Mouse (Mus musculus): ENCODE data around the gene Crlf2. TPM values are rescaled to one million over a fixed set of nuclear protein-coding genes. Genes with fewer than 3 reads are reported as not detected.

The Crlf2 gene
- total and polyA plus RNA-seq, 3 experiments: 4.7 to 8.4 (median 7.3) TPM

DNA sequence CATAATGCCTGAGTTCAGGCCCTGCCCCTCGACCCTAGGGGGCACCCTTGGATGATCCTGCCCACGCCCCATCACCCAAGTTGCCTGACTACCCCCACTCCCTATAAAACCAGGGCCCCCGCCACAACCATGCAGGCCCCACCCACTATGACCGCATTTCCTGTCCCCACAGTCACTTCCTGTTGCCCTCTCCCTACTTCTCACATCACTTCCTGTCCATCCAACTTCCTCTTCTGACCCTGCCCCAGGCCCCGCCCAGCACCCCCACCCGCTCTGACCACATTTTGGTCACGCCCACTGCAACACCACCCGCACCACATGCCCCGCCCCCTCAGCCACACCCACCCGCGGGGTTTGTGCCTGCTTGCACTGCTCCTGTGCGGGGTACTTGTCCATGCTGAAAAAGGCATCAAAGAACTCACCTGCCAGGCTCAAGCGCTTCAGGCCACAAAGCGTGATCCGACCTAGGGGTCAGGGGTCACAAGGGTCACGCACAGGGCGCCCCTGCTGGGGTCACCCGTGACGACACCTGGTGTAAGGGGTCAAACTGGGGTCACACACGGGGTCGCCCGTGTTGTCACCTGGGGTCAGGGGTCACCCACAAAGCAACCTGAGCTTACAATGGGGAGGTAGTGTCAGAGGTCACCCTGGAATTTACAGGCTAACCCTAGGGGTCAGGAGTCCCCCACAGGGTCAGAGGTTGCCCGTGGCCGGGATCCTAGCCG is 7.6 kb downstream of the Crlf2 start:
- H3K27ac ChIP-seq: no peak overlapping the region
- intact Hi-C loops (cut with DNase I): loop anchor here (10.0 kb wide), 2 partner anchors 584 to 894 kb away; partner anchors contain the start of genes Chfr and Fbrsl1
- H3K36me3 ChIP-seq (ENCODE audit: control insufficient read depth, insufficient read depth, low read length): no peaks in the 10 kb centered on the region
- H3K9ac ChIP-seq (ENCODE audit: low read depth, low read length): no peak overlapping the region
- no peaks in the 10 kb centered on the region for H3K79me2 ChIP-seq (replicated peaks; ENCODE audit: control insufficient read depth, insufficient read depth, low read length)
- TF ChIP-seq POLR2A (IDR thresholded peaks at IDR 0.05; ENCODE audit: insufficient read depth, low read depth, low read length) (no peak), EP300 (IDR thresholded peaks at IDR 0.05; ENCODE audit: insufficient read depth, low read depth, low read length) (no peak), CTCF (IDR thresholded peaks at IDR 0.05) (no peak)
- no peaks in the 10 kb centered on the region for H3K4me1 ChIP-seq (ENCODE audit: control insufficient read depth, insufficient read depth, low read length)
- 86% methylated on average over 25 of the region's 25 CpGs for WGBS
- no peak for DNase-seq
- no peaks in the 10 kb centered on the region for H3K27me3 ChIP-seq (ENCODE audit: control insufficient read depth, insufficient read depth, low read length)
- H3K4me3 ChIP-seq: no peak overlapping the region

DNA sequence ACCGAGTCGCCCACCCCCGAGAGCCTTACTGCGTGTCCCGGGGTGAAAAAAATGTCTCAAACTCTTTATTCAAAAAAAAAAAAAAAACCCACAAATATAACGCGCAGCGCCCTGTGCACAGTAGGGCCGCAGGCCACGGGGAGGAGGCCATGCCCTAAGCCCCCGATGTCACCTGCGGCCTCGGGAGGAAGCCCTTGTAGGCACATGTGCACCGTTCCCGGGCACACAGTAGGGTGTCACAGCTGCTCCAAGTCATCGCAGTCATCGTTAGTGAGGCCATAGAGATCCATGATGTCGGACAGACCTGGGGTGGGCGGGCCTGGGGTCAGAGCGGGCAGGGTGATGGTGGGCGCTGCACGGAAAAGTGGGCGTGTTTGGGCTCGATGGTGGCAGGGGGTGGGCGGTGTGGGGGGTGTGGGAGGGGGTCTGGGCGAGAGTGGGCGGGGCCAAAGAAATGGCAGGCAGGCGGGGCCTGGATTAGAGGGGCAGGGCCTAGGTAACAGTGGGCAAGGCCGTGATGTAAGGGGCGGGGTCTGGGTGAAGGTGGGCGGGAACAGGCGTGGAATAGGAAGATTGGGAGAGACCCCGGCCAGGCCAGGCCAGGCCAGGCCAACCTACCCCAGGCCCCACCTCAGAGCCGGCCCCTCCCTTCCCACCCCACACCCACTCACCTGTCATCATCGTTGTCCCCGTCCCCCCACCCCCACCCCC is 8.4 kb downstream of the Crlf2 start:
- no peaks in the 10 kb centered on the region for H3K4me1 ChIP-seq (ENCODE audit: control insufficient read depth, insufficient read depth, low read length)
- H3K4me3 ChIP-seq: no peak overlapping the region
- H3K79me2 ChIP-seq (replicated peaks; ENCODE audit: control insufficient read depth, insufficient read depth, low read length): no peaks in the 10 kb centered on the region
- intact Hi-C loops (cut with DNase I): loop anchor here (10.0 kb wide), 2 partner anchors 584 to 894 kb away; partner anchors contain the start of genes Chfr and Fbrsl1
- no peaks in the 10 kb centered on the region for H3K27me3 ChIP-seq (ENCODE audit: control insufficient read depth, insufficient read depth, low read length)
- H3K36me3 ChIP-seq (ENCODE audit: control insufficient read depth, insufficient read depth, low read length): no peaks in the 10 kb centered on the region
- WGBS: 83% methylated on average over 34 of the region's 36 CpGs
- DNase-seq: no peak
- TF ChIP-seq EP300 (IDR thresholded peaks at IDR 0.05; ENCODE audit: insufficient read depth, low read depth, low read length): no peak
- TF ChIP-seq CTCF (IDR thresholded peaks at IDR 0.05): no peak
- no peak for TF ChIP-seq POLR2A (IDR thresholded peaks at IDR 0.05; ENCODE audit: insufficient read depth, low read depth, low read length)
- no peak overlapping the region for H3K27ac ChIP-seq
- H3K9ac ChIP-seq (ENCODE audit: low read depth, low read length): no peak overlapping the region

DNA sequence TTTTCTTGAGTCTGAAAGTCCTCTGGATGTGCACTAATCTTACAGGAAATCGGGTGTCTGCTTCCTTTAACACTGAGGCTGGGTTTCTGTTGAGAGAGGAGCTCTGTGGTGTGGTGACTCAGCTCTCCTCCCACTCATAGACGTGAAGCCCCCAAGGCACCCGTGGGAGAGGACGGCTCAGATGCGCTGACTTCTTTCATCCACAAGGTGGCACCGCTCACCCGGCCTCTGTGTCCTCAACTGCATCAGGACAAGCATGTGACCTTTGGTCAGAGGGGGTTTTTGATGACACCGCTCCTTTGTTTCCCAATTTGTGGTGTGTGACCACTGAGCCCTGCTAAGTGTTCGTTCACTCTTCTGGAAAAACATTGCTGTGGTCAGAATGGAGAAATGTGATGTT is 10.1 kb downstream of the Crlf2 start:
- Histone ChIP-seq H3K27ac (no peak overlapping the region), H3K36me3 (ENCODE audit: control insufficient read depth, insufficient read depth, low read length) (no peaks in the 10 kb centered on the region), H3K27me3 (ENCODE audit: control insufficient read depth, insufficient read depth, low read length) (no peaks in the 10 kb centered on the region), H3K9ac (ENCODE audit: low read depth, low read length) (no peak overlapping the region), H3K4me3 (no peak overlapping the region), H3K79me2 (replicated peaks; ENCODE audit: control insufficient read depth, insufficient read depth, low read length) (no peaks in the 10 kb centered on the region), H3K4me1 (ENCODE audit: control insufficient read depth, insufficient read depth, low read length) (no peaks in the 10 kb centered on the region)
- TF ChIP-seq POLR2A (IDR thresholded peaks at IDR 0.05; ENCODE audit: insufficient read depth, low read depth, low read length) (no peak), CTCF (IDR thresholded peaks at IDR 0.05) (peak; percentile 79)
- intact Hi-C loops (cut with DNase I): no loop called here
- 40% methylated on average over 9 of the region's 9 CpGs for WGBS
- peak; percentile 11 to 43 for DNase-seq

DNA sequence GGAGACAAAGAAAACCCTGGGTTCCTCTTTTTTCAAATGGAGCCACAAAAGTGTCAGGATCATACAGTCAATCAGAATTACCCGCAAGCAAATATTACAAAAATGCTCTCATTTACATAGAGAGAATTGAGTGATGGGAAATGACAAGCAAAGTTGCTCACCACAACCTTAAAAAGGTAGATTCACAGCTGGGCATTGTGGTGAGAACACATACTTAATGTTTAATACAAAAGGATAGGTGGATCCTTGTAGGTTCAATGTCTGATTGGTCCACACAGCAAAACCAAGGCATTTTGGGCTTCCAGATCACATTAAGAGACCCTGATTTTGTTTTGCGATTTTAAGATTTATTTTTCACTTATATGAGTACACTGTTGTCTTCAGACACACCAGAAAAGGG is 11.7 kb downstream of the Crlf2 start:
- no peaks in the 10 kb centered on the region for H3K4me1 ChIP-seq (ENCODE audit: control insufficient read depth, insufficient read depth, low read length)
- TF ChIP-seq CTCF (IDR thresholded peaks at IDR 0.05) (no peak), EP300 (IDR thresholded peaks at IDR 0.05; ENCODE audit: insufficient read depth, low read depth, low read length) (no peak), POLR2A (IDR thresholded peaks at IDR 0.05; ENCODE audit: insufficient read depth, low read depth, low read length) (no peak)
- H3K4me3 ChIP-seq: no peak overlapping the region
- no peaks in the 10 kb centered on the region for H3K27me3 ChIP-seq (ENCODE audit: control insufficient read depth, insufficient read depth, low read length)
- intact Hi-C loops (cut with DNase I): no loop called here
- no peaks in the 10 kb centered on the region for H3K36me3 ChIP-seq (ENCODE audit: control insufficient read depth, insufficient read depth, low read length)
- no peak overlapping the region for H3K27ac ChIP-seq
- no peak overlapping the region for H3K9ac ChIP-seq (ENCODE audit: low read depth, low read length)
- DNase-seq: no peak
- H3K79me2 ChIP-seq (replicated peaks; ENCODE audit: control insufficient read depth, insufficient read depth, low read length): no peaks in the 10 kb centered on the region
- 63% methylated on average over 2 of the region's 2 CpGs for WGBS

DNA sequence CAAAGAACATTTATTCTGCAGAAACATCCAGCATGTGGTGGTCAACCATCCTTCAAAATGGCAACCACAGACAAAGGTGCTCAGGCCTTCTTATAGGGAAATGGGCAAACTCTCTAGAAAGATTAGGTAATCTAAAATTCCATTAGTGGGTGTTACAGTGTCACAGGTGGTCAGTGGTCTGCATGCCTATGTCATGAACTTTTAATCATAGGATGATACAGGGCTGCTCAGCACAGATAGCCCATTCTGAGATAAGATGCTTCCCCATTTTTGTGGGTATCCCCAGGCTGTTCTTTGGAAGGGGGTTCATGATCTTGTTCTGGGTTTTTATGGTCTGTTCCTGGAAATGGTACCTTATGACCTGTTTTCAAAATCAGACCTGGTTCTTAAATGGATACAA is 49.1 kb downstream of the Crlf2 start:
- H3K4me1 ChIP-seq (ENCODE audit: control insufficient read depth, insufficient read depth, low read length): no peaks in the 10 kb centered on the region
- no peak overlapping the region for H3K4me3 ChIP-seq
- no peak overlapping the region for H3K27ac ChIP-seq
- no peak for DNase-seq
- H3K79me2 ChIP-seq (replicated peaks; ENCODE audit: control insufficient read depth, insufficient read depth, low read length): no peaks in the 10 kb centered on the region
- intact Hi-C loops (cut with DNase I): loop anchor here (5.0 to 10.0 kb wide), 3 partner anchors 88 to 515 kb away; no protein-coding TSS in a partner anchor
- H3K27me3 ChIP-seq (ENCODE audit: control insufficient read depth, insufficient read depth, low read length): no peaks in the 10 kb centered on the region
- TF ChIP-seq POLR2A (IDR thresholded peaks at IDR 0.05; ENCODE audit: insufficient read depth, low read depth, low read length) (no peak), EP300 (IDR thresholded peaks at IDR 0.05; ENCODE audit: insufficient read depth, low read depth, low read length) (no peak), CTCF (IDR thresholded peaks at IDR 0.05) (no peak)
- no peak overlapping the region for H3K9ac ChIP-seq (ENCODE audit: low read depth, low read length)
- no peaks in the 10 kb centered on the region for H3K36me3 ChIP-seq (ENCODE audit: control insufficient read depth, insufficient read depth, low read length)

DNA sequence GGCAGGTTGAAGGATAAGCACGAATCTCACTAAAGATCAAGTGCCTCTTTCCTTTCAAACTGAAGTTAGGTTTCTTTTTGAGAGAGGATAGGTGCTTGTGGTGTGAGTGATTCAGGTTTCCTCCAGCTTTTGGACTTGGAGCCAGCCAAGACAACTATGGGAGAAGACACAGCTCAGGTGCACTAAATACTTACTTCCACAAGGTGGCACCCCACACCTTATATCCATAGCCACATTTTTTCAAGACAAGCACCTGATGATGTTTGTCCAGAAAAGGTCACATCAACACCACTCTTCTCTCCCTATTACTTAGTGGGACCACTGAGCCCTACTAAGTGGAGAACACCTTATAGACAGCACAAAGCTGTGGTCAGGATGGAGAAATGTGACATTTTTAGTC is 52.1 kb downstream of the Crlf2 start:
- Histone ChIP-seq H3K27me3 (ENCODE audit: control insufficient read depth, insufficient read depth, low read length) (no peaks in the 10 kb centered on the region), H3K36me3 (ENCODE audit: control insufficient read depth, insufficient read depth, low read length) (no peaks in the 10 kb centered on the region), H3K27ac (no peak overlapping the region), H3K4me3 (no peak overlapping the region), H3K4me1 (ENCODE audit: control insufficient read depth, insufficient read depth, low read length) (no peaks in the 10 kb centered on the region), H3K79me2 (replicated peaks; ENCODE audit: control insufficient read depth, insufficient read depth, low read length) (no peaks in the 10 kb centered on the region), H3K9ac (ENCODE audit: low read depth, low read length) (no peak overlapping the region)
- no peak for DNase-seq
- intact Hi-C loops (cut with DNase I): loop anchor here (5.0 to 10.0 kb wide), 3 partner anchors 91 to 518 kb away; no protein-coding TSS in a partner anchor
- no peak for TF ChIP-seq EP300 (IDR thresholded peaks at IDR 0.05; ENCODE audit: insufficient read depth, low read depth, low read length)
- TF ChIP-seq CTCF (IDR thresholded peaks at IDR 0.05): peak; percentile 62
- 7% methylated on average over 1 of the region's 1 CpGs for WGBS

Other genes starting within 250 kb of the Crlf2 start
- not detected for gene Vmn2r16, start 228.8 kb downstream of the Crlf2 start, total RNA-seq (2021)
- not detected in 2 replicates for gene Vmn2r16, start 228.8 kb downstream of the Crlf2 start, polyA plus RNA-seq (2012; rRNA removed)
- gene Vmn2r17, start 139.3 kb downstream of the Crlf2 start, total RNA-seq (2021): not detected
- not detected in 2 replicates for gene Vmn2r17, start 139.3 kb downstream of the Crlf2 start, polyA plus RNA-seq (2012; rRNA removed)
- gene 5430403G16Rik, start 132.0 kb upstream of the Crlf2 start, total RNA-seq (2021): under 1 TPM; 0.21 to 0.27 TPM
- 0.02 and 0.15 TPM in 2 replicates for gene 5430403G16Rik, start 132.0 kb upstream of the Crlf2 start, polyA plus RNA-seq (2012; rRNA removed)
- 1 to 10 TPM in 1 of 2 experiments, under 1 TPM in 1; 0.99 to 1.6 TPM for gene 4930522L14Rik, start 192.9 kb upstream of the Crlf2 start, total RNA-seq (2021)
- 0.09 and 1.6 TPM in 2 replicates for gene 4930522L14Rik, start 192.9 kb upstream of the Crlf2 start, polyA plus RNA-seq (2012; rRNA removed)